Mouse (Mus musculus) frontal cortex, postnatal 10 days (tissue): ENCODE data around the gene Cd86.

Experiments
- DNase-seq, 2 experiments: peaks; one replicate each; pipeline ENCODE4 v3.0.0; 2022; ENCODE audit warnings: low spot score in 2 of 2, mixed read lengths in 1 of 2

Cd86 gene

DNA sequence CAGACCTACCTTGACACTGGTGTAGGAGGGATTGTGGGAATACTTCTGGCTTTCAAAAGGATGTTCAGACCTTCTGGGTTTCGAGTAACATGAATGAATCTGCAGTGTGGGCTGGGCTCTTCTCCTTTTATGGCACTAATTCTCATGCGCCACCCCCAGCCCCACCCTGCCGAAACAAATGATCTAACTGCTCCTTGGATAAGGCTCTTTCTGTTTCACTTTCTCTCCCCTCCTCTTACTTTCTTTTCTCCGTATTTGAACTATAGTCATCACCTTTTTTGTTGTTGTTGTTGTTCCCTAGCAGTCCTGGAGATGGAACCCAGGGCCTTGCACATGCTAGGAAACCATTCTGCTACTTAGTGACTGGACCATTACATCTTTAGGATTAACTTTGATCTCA is 67.6 kb downstream of the Cd86 start:
- DNase-seq = no peak

- DNase-seq = no peak
Observed at GRCm38 (mm10) chr16:36596671-36597410, 69.0 kb downstream of the Cd86 start.

- DNase-seq = no peak
Observed at GRCm38 (mm10) chr16:36589898-36590297, 76.0 kb downstream of the Cd86 start.

DNA sequence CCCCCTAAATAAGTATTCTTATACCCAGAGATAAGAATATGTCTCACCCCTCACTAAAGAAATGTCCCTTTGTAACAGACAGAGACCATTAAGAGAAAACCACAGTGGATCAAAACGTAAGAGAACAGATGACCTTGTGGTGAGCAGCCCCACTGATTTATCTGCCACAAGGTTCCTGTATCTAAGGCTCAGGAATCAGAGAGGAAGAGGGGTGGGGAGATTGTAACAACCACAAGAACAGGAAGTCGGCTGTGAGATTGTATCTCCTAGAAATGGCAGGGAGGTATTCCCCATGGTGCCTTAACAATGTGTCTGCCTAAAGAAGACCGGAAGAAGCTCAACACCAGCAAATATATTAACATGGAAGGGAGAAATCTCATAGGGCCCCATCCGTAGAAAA is 77.9 kb downstream of the Cd86 start:
- no peak for DNase-seq

DNA sequence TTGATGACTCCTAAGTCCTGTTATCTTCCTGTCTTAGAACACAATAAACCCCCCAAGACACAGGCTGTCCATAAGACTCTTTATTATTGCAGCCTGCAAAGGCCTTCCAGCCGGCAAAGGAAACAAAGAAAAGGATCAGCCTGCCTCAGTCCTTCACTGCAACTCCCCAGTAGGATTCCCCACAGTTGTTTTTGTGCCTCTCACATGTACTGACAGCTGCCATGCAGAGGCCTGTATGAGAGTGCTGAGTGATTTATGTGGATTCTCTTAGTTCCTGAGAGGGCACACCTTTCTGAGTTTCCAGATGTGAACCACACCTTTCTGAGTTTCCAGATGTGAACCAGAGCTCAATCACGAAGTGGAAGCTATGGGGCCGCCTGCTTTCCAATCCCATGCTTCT is 83.8 kb downstream of the Cd86 start:
- no peak for DNase-seq

- DNase-seq = no peak
Observed at GRCm38 (mm10) chr16:36571942-36572341, 93.9 kb downstream of the Cd86 start.

DNA sequence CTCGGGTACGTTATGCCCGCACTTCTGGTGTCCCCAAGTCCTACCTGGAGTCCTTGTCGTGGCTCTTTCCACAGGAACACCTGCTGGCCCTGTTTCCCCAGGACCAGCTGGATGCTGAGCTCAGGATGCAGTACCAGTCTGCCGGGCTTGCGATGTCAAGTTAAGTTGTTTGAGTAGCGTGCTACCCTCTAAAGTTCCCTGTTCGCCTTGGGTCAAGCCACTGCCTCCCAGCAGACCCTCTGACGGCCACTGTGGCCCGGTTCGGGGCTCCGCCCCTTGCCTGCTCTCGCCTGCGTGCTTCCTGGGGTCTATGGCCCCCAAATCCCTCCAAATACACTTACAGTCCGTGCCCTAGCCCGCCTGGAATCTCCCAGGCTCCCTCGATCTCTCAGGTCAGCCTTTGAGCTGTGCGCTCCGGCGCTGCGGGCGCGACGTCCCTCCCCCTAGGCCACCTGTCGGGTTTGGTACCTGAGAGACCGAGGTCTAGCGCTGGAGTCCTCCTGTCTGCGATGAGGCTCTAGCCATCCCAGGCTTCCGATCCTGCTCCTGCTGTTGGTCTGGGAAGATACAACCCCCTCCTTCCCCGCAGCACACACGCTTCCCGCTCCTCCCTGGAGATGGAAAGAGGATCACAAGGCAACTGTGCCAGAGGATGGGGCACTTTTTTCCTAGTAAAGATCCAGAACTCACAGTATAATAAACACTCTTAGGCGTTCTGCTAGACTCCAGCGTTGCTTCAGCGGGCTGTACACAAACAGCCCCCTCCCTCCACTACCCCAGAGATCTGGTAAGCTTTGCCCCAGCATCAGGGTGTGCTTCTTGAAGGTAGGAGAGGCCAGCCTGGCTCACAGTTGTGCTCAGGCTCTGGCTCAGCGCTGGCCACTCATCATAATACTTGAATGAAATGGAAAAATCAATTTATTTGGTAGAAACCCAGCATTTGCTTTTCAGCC is 104.2 kb downstream of the Cd86 start, which contains the start of gene Casr:
TSS of gene Casr (minus strand) at position 756 of the 953 bp plus-strand sequence.
- DNase-seq = no peak

DNA sequence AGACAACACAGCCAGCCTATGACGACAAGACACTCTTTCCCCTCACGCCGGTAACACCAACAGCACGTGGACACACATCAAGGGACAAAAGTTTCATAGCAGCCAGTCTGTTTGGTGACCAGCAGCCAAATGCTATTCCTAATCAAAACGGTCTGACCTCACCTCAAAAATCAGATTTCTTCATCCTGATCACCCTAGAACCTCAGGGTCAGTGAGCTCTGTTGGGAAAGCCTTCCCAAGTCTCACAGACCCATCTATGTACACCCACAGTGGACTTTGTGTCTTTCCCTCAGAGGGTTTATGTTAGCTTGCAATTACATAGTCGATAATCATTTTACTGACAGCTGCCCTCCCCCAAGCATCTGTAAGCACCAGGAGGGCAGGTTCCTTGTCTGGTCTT is 106.3 kb downstream of the Cd86 start:
- no peak for DNase-seq

DNA sequence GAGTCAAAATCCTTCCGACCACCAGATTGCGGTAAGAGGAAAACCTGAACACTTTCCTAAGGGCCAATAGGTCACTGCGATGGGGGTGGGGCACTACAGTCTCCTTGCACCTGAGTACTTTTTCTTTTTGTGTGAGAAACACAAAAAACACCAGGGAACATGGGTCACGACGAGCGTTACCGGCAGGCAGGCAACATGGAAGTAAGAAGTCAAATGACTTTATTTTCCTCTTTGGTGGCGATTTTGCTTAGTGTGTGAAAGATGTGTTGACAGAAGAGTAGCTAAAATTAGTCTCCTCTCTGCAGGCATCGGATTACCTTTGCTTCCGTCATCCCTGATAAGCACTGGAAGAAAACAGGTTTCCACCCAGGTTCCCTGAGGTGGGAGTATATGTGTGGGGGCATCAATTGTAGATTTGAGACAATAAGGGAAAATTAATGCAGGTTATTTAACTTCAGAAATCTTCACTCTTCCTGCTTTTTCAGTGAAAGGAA is 110.2 kb downstream of the Cd86 start:
- no peak for DNase-seq
